Mouse (Mus musculus): ENCODE data around the gene Olfr1331. TPM values are rescaled to one million over a fixed set of nuclear protein-coding genes. Genes with fewer than 3 reads are reported as not detected.

Gene Olfr1331
- not detected in 2 replicates for polyA plus RNA-seq (2012; rRNA removed)

DNA sequence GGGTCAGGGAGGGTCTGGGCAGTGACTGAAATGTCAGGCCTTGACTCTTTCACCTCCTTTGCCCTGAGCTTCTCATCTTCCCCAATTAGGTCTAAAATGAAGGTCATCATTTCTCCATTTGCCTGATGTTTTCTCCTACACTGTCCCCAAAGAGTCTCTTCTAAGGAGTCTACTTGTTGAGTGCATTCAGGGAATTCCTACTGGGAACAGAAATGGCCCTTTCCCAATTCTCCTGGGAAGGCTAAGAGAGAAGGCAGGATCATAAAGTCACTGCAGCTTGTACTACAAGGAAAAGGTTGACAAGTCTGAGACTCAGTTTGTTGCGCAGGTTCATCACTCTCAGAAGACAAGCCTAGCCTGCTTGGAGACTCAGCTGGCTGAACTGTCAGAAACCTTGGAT lies at the start of gene Olfr1331:
Olfr1331 (plus strand) TSS at position 301 of the 400 bp plus-strand sequence.
- no peak for TF ChIP-seq CTCF (IDR thresholded peaks at IDR 0.05; ENCODE audit: borderline replicate concordance, control insufficient read depth, extremely low read depth, insufficient read depth, low read length, poor library complexity)
- no peak for TF ChIP-seq POLR2A (IDR thresholded peaks at IDR 0.05; ENCODE audit: control insufficient read depth, extremely low read depth, insufficient read depth, low read length, poor library complexity)
- 97% methylated on average over 1 of the region's 1 CpGs for WGBS
- Histone ChIP-seq H3K4me1 (replicated peaks; ENCODE audit: control insufficient read depth, insufficient read depth, low read length) (no peaks in the 10 kb centered on the region), H3K36me3 (ENCODE audit: control insufficient read depth, insufficient read depth, low read length) (no peaks in the 10 kb centered on the region), H3K27ac (ENCODE audit: control insufficient read depth, insufficient read depth, low read length) (no peak within 1 kb of the TSS), H3K4me3 (ENCODE audit: control insufficient read depth, insufficient read depth, low read length) (no peak within 1 kb of the TSS), H3K27me3 (ENCODE audit: control insufficient read depth, insufficient read depth, low read length) (no peaks in the 10 kb centered on the region)
- no peak for DNase-seq

DNA sequence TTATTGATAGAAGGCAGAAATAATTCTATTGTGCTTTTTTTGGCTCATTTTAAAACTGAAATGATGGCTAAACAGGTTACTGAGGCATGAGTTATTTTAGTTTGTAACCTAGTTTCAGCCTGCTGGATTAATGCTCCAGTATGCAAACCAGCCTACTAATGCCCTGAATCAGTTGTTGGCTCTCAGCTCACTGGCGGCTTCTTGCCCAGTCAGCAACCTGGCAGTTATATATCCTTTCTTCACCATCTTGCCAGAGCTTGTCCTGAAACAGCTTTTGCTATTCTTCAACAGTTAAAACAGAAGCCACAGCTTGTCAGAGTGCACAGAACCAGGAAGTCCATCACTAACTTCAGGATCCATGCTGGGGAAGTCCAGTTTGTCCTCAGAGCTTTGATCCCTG lies 45.5 kb upstream of the Olfr1331 start:
- H3K4me3 ChIP-seq (ENCODE audit: control insufficient read depth, insufficient read depth, low read length): no peak overlapping the region
- no peaks in the 10 kb centered on the region for H3K36me3 ChIP-seq (ENCODE audit: control insufficient read depth, insufficient read depth, low read length)
- TF ChIP-seq CTCF (IDR thresholded peaks at IDR 0.05; ENCODE audit: borderline replicate concordance, control insufficient read depth, extremely low read depth, insufficient read depth, low read length, poor library complexity) (no peak), POLR2A (IDR thresholded peaks at IDR 0.05; ENCODE audit: control insufficient read depth, extremely low read depth, insufficient read depth, low read length, poor library complexity) (no peak)
- no peak overlapping the region for H3K27ac ChIP-seq (ENCODE audit: control insufficient read depth, insufficient read depth, low read length)
- WGBS: 91% methylated on average over 1 of the region's 1 CpGs
- no peaks in the 10 kb centered on the region for H3K4me1 ChIP-seq (replicated peaks; ENCODE audit: control insufficient read depth, insufficient read depth, low read length)
- DNase-seq: no peak
- no peaks in the 10 kb centered on the region for H3K27me3 ChIP-seq (ENCODE audit: control insufficient read depth, insufficient read depth, low read length)

DNA sequence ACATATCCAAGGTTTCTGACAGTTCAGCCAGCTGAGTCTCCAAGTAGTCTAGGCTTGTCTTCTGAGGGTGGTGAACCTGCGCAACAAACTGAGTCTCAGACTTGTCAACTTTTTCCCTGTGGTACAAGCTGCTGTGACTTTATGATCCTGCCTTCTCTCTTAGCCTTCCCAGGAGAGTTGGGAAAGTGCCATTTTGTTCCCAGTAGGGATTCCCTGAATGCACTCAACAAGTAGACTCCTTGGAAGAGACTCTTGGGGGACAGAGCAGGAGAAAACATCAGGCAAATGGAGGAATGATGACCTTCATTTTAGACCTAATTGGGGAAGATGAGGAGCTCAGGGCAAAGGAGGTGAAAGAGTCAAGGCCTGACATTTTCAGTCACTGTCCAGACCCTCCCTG lies 28.3 kb upstream of the Olfr1331 start, which contains the start of gene Olfr1333:
Olfr1333 (minus strand) TSS at position 101 of the 400 bp plus-strand sequence.
- H3K27ac ChIP-seq (ENCODE audit: control insufficient read depth, insufficient read depth, low read length): no peak within 1 kb of the TSS
- H3K36me3 ChIP-seq (ENCODE audit: control insufficient read depth, insufficient read depth, low read length): no peaks in the 10 kb centered on the region
- TF ChIP-seq CTCF (IDR thresholded peaks at IDR 0.05; ENCODE audit: borderline replicate concordance, control insufficient read depth, extremely low read depth, insufficient read depth, low read length, poor library complexity): no peak
- no peak for TF ChIP-seq POLR2A (IDR thresholded peaks at IDR 0.05; ENCODE audit: control insufficient read depth, extremely low read depth, insufficient read depth, low read length, poor library complexity)
- no peaks in the 10 kb centered on the region for H3K27me3 ChIP-seq (ENCODE audit: control insufficient read depth, insufficient read depth, low read length)
- no peaks in the 10 kb centered on the region for H3K4me1 ChIP-seq (replicated peaks; ENCODE audit: control insufficient read depth, insufficient read depth, low read length)
- DNase-seq: no peak
- no peak within 1 kb of the TSS for H3K4me3 ChIP-seq (ENCODE audit: control insufficient read depth, insufficient read depth, low read length)
- WGBS: 92% methylated on average over 1 of the region's 1 CpGs

DNA sequence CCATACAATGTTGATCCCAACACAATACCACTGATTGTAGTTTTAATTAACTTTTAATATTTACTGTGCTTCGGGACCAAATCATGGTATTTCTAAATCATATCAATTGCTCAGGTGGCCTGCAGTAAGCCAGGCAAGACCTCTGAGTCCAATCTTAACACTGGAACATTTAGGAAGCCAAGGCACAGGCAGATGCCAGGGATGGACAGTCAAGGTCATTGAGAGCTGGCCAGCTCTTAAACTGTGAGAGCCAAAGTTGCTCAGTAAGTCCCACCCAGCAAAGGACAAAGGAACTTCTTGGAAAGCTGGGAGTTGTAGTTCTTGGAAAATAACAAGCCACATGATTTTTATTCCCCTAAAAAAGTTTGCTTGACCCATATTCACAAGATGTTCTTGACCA lies 2.7 kb upstream of the Olfr1331 start:
- 90% methylated on average over 1 of the region's 1 CpGs for WGBS

DNA sequence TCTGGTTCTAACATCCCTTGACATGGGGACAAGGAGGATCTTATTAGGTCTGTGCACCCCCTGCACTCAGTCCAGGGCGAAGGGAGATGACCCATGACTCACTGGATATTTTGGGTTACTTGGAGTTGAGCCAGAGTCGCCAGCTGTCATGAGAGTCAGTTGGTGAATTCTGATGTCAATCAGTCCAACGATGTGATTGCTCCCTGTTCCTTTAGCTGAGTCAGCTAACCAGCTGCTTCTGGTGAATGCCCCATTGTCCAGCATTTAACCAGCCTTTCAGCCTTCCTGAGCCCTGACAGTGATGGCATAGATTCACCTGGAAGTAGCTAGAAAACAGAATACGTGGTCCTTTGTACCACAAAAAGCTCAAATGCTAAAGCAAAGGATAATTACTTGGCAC lies 1.7 kb upstream of the Olfr1331 start:
- H3K4me3 ChIP-seq (ENCODE audit: control insufficient read depth, insufficient read depth, low read length): no peak overlapping the region
- TF ChIP-seq CTCF (IDR thresholded peaks at IDR 0.05; ENCODE audit: borderline replicate concordance, control insufficient read depth, extremely low read depth, insufficient read depth, low read length, poor library complexity): no peak
- TF ChIP-seq POLR2A (IDR thresholded peaks at IDR 0.05; ENCODE audit: control insufficient read depth, extremely low read depth, insufficient read depth, low read length, poor library complexity): no peak
- 62% methylated on average over 4 of the region's 4 CpGs for WGBS
- H3K36me3 ChIP-seq (ENCODE audit: control insufficient read depth, insufficient read depth, low read length): no peaks in the 10 kb centered on the region
- no peak overlapping the region for H3K27ac ChIP-seq (ENCODE audit: control insufficient read depth, insufficient read depth, low read length)
- no peaks in the 10 kb centered on the region for H3K27me3 ChIP-seq (ENCODE audit: control insufficient read depth, insufficient read depth, low read length)
- DNase-seq: no peak
- H3K4me1 ChIP-seq (replicated peaks; ENCODE audit: control insufficient read depth, insufficient read depth, low read length): no peaks in the 10 kb centered on the region

More for the DNA sequence above, 2.7 kb upstream of the Olfr1331 start:
- Histone ChIP-seq H3K36me3 (ENCODE audit: control insufficient read depth, insufficient read depth, low read length) (no peaks in the 10 kb centered on the region), H3K4me1 (replicated peaks; ENCODE audit: control insufficient read depth, insufficient read depth, low read length) (no peaks in the 10 kb centered on the region), H3K4me3 (ENCODE audit: control insufficient read depth, insufficient read depth, low read length) (no peak overlapping the region), H3K27ac (ENCODE audit: control insufficient read depth, insufficient read depth, low read length) (no peak overlapping the region), H3K27me3 (ENCODE audit: control insufficient read depth, insufficient read depth, low read length) (no peaks in the 10 kb centered on the region)
- no peak for DNase-seq
- no peak for TF ChIP-seq POLR2A (IDR thresholded peaks at IDR 0.05; ENCODE audit: control insufficient read depth, extremely low read depth, insufficient read depth, low read length, poor library complexity)
- TF ChIP-seq CTCF (IDR thresholded peaks at IDR 0.05; ENCODE audit: borderline replicate concordance, control insufficient read depth, extremely low read depth, insufficient read depth, low read length, poor library complexity): no peak

DNA sequence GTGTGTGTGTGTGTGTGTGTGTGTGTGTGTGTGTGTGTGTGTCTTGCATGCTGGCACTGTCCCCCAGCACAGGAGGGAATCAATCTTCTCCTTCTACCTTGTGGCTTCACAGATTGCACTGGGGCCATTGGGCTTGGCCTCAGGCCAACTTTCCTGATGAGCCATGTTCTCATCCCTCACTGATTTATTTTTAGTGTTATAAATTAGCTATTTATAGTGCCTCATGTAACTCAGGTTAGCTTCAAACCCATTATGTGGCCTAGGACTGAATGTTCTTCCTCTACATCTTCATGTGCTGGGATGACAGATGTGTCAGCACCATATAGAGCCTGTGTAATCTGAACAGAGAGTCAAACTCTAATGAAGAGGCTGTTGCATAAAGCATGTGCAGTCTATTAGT lies 3.1 kb downstream of the Olfr1331 start:
- no peak overlapping the region for H3K27ac ChIP-seq (ENCODE audit: control insufficient read depth, insufficient read depth, low read length)
- H3K4me1 ChIP-seq (replicated peaks; ENCODE audit: control insufficient read depth, insufficient read depth, low read length): no peaks in the 10 kb centered on the region
- no peak overlapping the region for H3K4me3 ChIP-seq (ENCODE audit: control insufficient read depth, insufficient read depth, low read length)
- no peaks in the 10 kb centered on the region for H3K36me3 ChIP-seq (ENCODE audit: control insufficient read depth, insufficient read depth, low read length)
- DNase-seq: no peak
- no peak for TF ChIP-seq POLR2A (IDR thresholded peaks at IDR 0.05; ENCODE audit: control insufficient read depth, extremely low read depth, insufficient read depth, low read length, poor library complexity)
- no peak for TF ChIP-seq CTCF (IDR thresholded peaks at IDR 0.05; ENCODE audit: borderline replicate concordance, control insufficient read depth, extremely low read depth, insufficient read depth, low read length, poor library complexity)
- H3K27me3 ChIP-seq (ENCODE audit: control insufficient read depth, insufficient read depth, low read length): no peaks in the 10 kb centered on the region

DNA sequence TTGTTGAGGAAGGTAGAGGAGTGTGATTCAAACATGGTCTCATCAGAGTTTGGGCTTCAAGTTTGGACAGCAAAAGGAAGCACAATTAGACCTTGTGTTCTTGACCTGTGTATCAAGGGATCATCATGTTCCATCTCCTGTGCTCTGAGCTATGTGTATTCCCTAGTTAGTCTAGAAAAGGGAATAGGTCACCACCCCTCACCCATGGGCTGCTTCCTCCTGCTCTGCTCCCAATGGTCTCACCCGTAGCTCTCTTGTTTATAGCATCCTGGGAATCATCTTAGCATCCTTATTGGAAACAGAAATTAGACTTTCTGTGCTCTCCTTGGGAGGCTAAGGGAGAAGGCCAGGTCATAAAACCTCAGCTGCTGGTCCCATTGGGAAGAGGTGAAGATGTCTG lies 23.8 kb downstream of the Olfr1331 start, which contains the start of gene Olfr1330:
Olfr1330 (plus strand) TSS at position 301 of the 400 bp plus-strand sequence.
- Histone ChIP-seq H3K4me1 (replicated peaks; ENCODE audit: control insufficient read depth, insufficient read depth, low read length) (no peaks in the 10 kb centered on the region), H3K4me3 (ENCODE audit: control insufficient read depth, insufficient read depth, low read length) (no peak within 1 kb of the TSS), H3K27ac (ENCODE audit: control insufficient read depth, insufficient read depth, low read length) (no peak within 1 kb of the TSS), H3K36me3 (ENCODE audit: control insufficient read depth, insufficient read depth, low read length) (no peaks in the 10 kb centered on the region), H3K27me3 (ENCODE audit: control insufficient read depth, insufficient read depth, low read length) (no peaks in the 10 kb centered on the region)
- TF ChIP-seq CTCF (IDR thresholded peaks at IDR 0.05; ENCODE audit: borderline replicate concordance, control insufficient read depth, extremely low read depth, insufficient read depth, low read length, poor library complexity) (no peak), POLR2A (IDR thresholded peaks at IDR 0.05; ENCODE audit: control insufficient read depth, extremely low read depth, insufficient read depth, low read length, poor library complexity) (no peak)
- 89% methylated on average over 1 of the region's 1 CpGs for WGBS
- DNase-seq: no peak

All from thymus, adult 2 months (tissue).